Mouse (Mus musculus): ENCODE data around the gene Psmd9. TPM values are rescaled to one million over a fixed set of nuclear protein-coding genes. Genes with fewer than 3 reads are reported as not detected.
"Not testable (repeated sequence)": the region's sequence is repeated elsewhere in the genome, so short reads cannot be mapped to it uniquely, and the experiment has no call there.

Gene Psmd9
- polyA plus RNA-seq, 1 experiment from 2014 or later, result 71.0 TPM

- WGBS, result 70% methylated on average over 5 of the region's 5 CpGs
- H3K27me3 ChIP-seq (ENCODE audit: control insufficient read depth, insufficient read depth, low read length), result no peaks in the 10 kb centered on the region
- ATAC-seq (ENCODE audit: insufficient read depth, low FRiP score), result no peak
These were observed 24.2 kb downstream of the Psmd9 start for GRCm38 (mm10) chr5:123193436-123193835.

GRCm38 (mm10) chr5:123194856-123195255 lies 25.6 kb downstream of the Psmd9 start:
- 89% methylated on average over 6 of the region's 6 CpGs for WGBS
- Histone ChIP-seq H3K36me3 (ENCODE audit: control insufficient read depth, insufficient read depth, low read length) (no peaks in the 10 kb centered on the region), H3K27me3 (ENCODE audit: control insufficient read depth, insufficient read depth, low read length) (no peaks in the 10 kb centered on the region), H3K4me3 (replicated peaks; ENCODE audit: low read length) (no peak overlapping the region), H3K27ac (ENCODE audit: low read length) (no peak overlapping the region), H3K9me3 (replicated peaks; ENCODE audit: control insufficient read depth, low read length) (no peaks in the 10 kb centered on the region), H3K9ac (ENCODE audit: low read length) (no peak overlapping the region), H3K4me1 (ENCODE audit: control insufficient read depth, insufficient read depth, low read length) (no peaks in the 10 kb centered on the region), H3K4me2 (ENCODE audit: low read depth, low read length) (no peak overlapping the region)
- no peak for ATAC-seq (ENCODE audit: insufficient read depth, low FRiP score)

More at GRCm38 (mm10) chr5:123193436-123193835, 24.2 kb downstream of the Psmd9 start:
- Histone ChIP-seq H3K9ac (ENCODE audit: low read length) (no peak overlapping the region), H3K27ac (ENCODE audit: low read length) (no peak overlapping the region), H3K9me3 (replicated peaks; ENCODE audit: control insufficient read depth, low read length) (no peaks in the 10 kb centered on the region), H3K4me1 (ENCODE audit: control insufficient read depth, insufficient read depth, low read length) (no peaks in the 10 kb centered on the region), H3K4me3 (replicated peaks; ENCODE audit: low read length) (no peak overlapping the region), H3K36me3 (ENCODE audit: control insufficient read depth, insufficient read depth, low read length) (no peaks in the 10 kb centered on the region), H3K4me2 (ENCODE audit: low read depth, low read length) (no peak overlapping the region)

- H3K4me1 ChIP-seq (ENCODE audit: control insufficient read depth, insufficient read depth, low read length), result no peaks in the 10 kb centered on the region
- H3K36me3 ChIP-seq (ENCODE audit: control insufficient read depth, insufficient read depth, low read length), result no peaks in the 10 kb centered on the region
- no peak overlapping the region for H3K9ac ChIP-seq (ENCODE audit: low read length)
- no peak overlapping the region for H3K4me3 ChIP-seq (replicated peaks; ENCODE audit: low read length)
- H3K9me3 ChIP-seq (replicated peaks; ENCODE audit: control insufficient read depth, low read length), result no peaks in the 10 kb centered on the region
- H3K27me3 ChIP-seq (ENCODE audit: control insufficient read depth, insufficient read depth, low read length), result no peaks in the 10 kb centered on the region
- no peak overlapping the region for H3K4me2 ChIP-seq (ENCODE audit: low read depth, low read length)
- 88% methylated on average over 16 of the region's 16 CpGs for WGBS
- no peak for ATAC-seq (ENCODE audit: insufficient read depth, low FRiP score)
- H3K27ac ChIP-seq (ENCODE audit: low read length), result no peak overlapping the region
These were observed 26.3 kb downstream of the Psmd9 start for GRCm38 (mm10) chr5:123195500-123196000.

- 56% methylated on average over 4 of the region's 4 CpGs for WGBS
These were observed 27.5 kb downstream of the Psmd9 start for GRCm38 (mm10) chr5:123196746-123197145.

GRCm38 (mm10) chr5:123198523-123198922 lies 29.3 kb downstream of the Psmd9 start:
- Histone ChIP-seq H3K4me2 (ENCODE audit: low read depth, low read length) (no peak overlapping the region), H3K9ac (ENCODE audit: low read length) (no peak overlapping the region), H3K36me3 (ENCODE audit: control insufficient read depth, insufficient read depth, low read length) (no peaks in the 10 kb centered on the region), H3K27me3 (ENCODE audit: control insufficient read depth, insufficient read depth, low read length) (no peaks in the 10 kb centered on the region), H3K27ac (ENCODE audit: low read length) (no peak overlapping the region), H3K4me3 (replicated peaks; ENCODE audit: low read length) (no peak overlapping the region), H3K4me1 (ENCODE audit: control insufficient read depth, insufficient read depth, low read length) (no peaks in the 10 kb centered on the region), H3K9me3 (replicated peaks; ENCODE audit: control insufficient read depth, low read length) (no peaks in the 10 kb centered on the region)
- WGBS, result 91% methylated on average over 4 of the region's 4 CpGs
- no peak for ATAC-seq (ENCODE audit: insufficient read depth, low FRiP score)

More at GRCm38 (mm10) chr5:123196746-123197145, 27.5 kb downstream of the Psmd9 start:
- no peaks in the 10 kb centered on the region for H3K9me3 ChIP-seq (replicated peaks; ENCODE audit: control insufficient read depth, low read length)
- H3K27me3 ChIP-seq (ENCODE audit: control insufficient read depth, insufficient read depth, low read length), result no peaks in the 10 kb centered on the region
- H3K27ac ChIP-seq (ENCODE audit: low read length), result no peak overlapping the region
- no peak overlapping the region for H3K4me2 ChIP-seq (ENCODE audit: low read depth, low read length)
- H3K9ac ChIP-seq (ENCODE audit: low read length), result no peak overlapping the region
- no peaks in the 10 kb centered on the region for H3K36me3 ChIP-seq (ENCODE audit: control insufficient read depth, insufficient read depth, low read length)
- no peaks in the 10 kb centered on the region for H3K4me1 ChIP-seq (ENCODE audit: control insufficient read depth, insufficient read depth, low read length)
- ATAC-seq (ENCODE audit: insufficient read depth, low FRiP score), result no peak
- H3K4me3 ChIP-seq (replicated peaks; ENCODE audit: low read length), result no peak overlapping the region

GRCm38 (mm10) chr5:123200816-123201522 lies 31.8 kb downstream of the Psmd9 start:
- 92% methylated on average over 5 of the region's 7 CpGs for WGBS
- not testable (repeated sequence) for H3K36me3 ChIP-seq (ENCODE audit: control insufficient read depth, insufficient read depth, low read length)

GRCm38 (mm10) chr5:123201523-123201892 lies 32.3 kb downstream of the Psmd9 start:
- H3K27ac ChIP-seq (ENCODE audit: low read length), result no peak overlapping the region
- ATAC-seq (ENCODE audit: insufficient read depth, low FRiP score), result no peak
- H3K9me3 ChIP-seq (replicated peaks; ENCODE audit: control insufficient read depth, low read length), result no peaks in the 10 kb centered on the region
- no peaks in the 10 kb centered on the region for H3K4me1 ChIP-seq (ENCODE audit: control insufficient read depth, insufficient read depth, low read length)
- no peak overlapping the region for H3K9ac ChIP-seq (ENCODE audit: low read length)
- no peaks in the 10 kb centered on the region for H3K36me3 ChIP-seq (ENCODE audit: control insufficient read depth, insufficient read depth, low read length)
- H3K4me2 ChIP-seq (ENCODE audit: low read depth, low read length), result no peak overlapping the region
- H3K4me3 ChIP-seq (replicated peaks; ENCODE audit: low read length), result no peak overlapping the region
- no peaks in the 10 kb centered on the region for H3K27me3 ChIP-seq (ENCODE audit: control insufficient read depth, insufficient read depth, low read length)
- 56% methylated on average over 7 of the region's 7 CpGs for WGBS

More at GRCm38 (mm10) chr5:123200816-123201522, 31.8 kb downstream of the Psmd9 start:
- not testable (repeated sequence) for H3K27ac ChIP-seq (ENCODE audit: low read length); H3K4me1 ChIP-seq (ENCODE audit: control insufficient read depth, insufficient read depth, low read length); H3K4me2 ChIP-seq (ENCODE audit: low read depth, low read length); ATAC-seq (ENCODE audit: insufficient read depth, low FRiP score); H3K27me3 ChIP-seq (ENCODE audit: control insufficient read depth, insufficient read depth, low read length); H3K9ac ChIP-seq (ENCODE audit: low read length); H3K9me3 ChIP-seq (replicated peaks; ENCODE audit: control insufficient read depth, low read length); H3K4me3 ChIP-seq (replicated peaks; ENCODE audit: low read length)

GRCm38 (mm10) chr5:123201987-123202386 lies 32.8 kb downstream of the Psmd9 start:
- no peak overlapping the region for H3K4me3 ChIP-seq (replicated peaks; ENCODE audit: low read length)
- no peaks in the 10 kb centered on the region for H3K36me3 ChIP-seq (ENCODE audit: control insufficient read depth, insufficient read depth, low read length)
- no peak overlapping the region for H3K27ac ChIP-seq (ENCODE audit: low read length)
- H3K4me1 ChIP-seq (ENCODE audit: control insufficient read depth, insufficient read depth, low read length), result no peaks in the 10 kb centered on the region
- no peak overlapping the region for H3K4me2 ChIP-seq (ENCODE audit: low read depth, low read length)
- 67% methylated on average over 5 of the region's 5 CpGs for WGBS
- H3K9ac ChIP-seq (ENCODE audit: low read length), result no peak overlapping the region
- no peak for ATAC-seq (ENCODE audit: insufficient read depth, low FRiP score)
- no peaks in the 10 kb centered on the region for H3K9me3 ChIP-seq (replicated peaks; ENCODE audit: control insufficient read depth, low read length)
- no peaks in the 10 kb centered on the region for H3K27me3 ChIP-seq (ENCODE audit: control insufficient read depth, insufficient read depth, low read length)

GRCm38 (mm10) chr5:123202771-123203170 lies 33.6 kb downstream of the Psmd9 start:
- not testable (repeated sequence) for H3K4me3 ChIP-seq (replicated peaks; ENCODE audit: low read length); H3K9me3 ChIP-seq (replicated peaks; ENCODE audit: control insufficient read depth, low read length); ATAC-seq (ENCODE audit: insufficient read depth, low FRiP score); H3K27me3 ChIP-seq (ENCODE audit: control insufficient read depth, insufficient read depth, low read length); H3K4me1 ChIP-seq (ENCODE audit: control insufficient read depth, insufficient read depth, low read length); H3K4me2 ChIP-seq (ENCODE audit: low read depth, low read length); H3K9ac ChIP-seq (ENCODE audit: low read length); H3K27ac ChIP-seq (ENCODE audit: low read length); H3K36me3 ChIP-seq (ENCODE audit: control insufficient read depth, insufficient read depth, low read length)
- 46% methylated on average over 4 of the region's 4 CpGs for WGBS

All from stomach, embryonic 16.5 days (tissue).